Mouse (Mus musculus): ENCODE measurements around the gene Paqr9.
A peak's percentile ranks its signal among the peaks of the same experiment; 100 is the strongest.

Gene Paqr9

GRCm38 (mm10) chr9:95546679-95547078, 12.8 kb upstream of the Paqr9 start:
- DNase-seq: no peak

- no peak for DNase-seq
Observed at GRCm38 (mm10) chr9:95549626-95550411, 9.6 kb upstream of the Paqr9 start.

GRCm38 (mm10) chr9:95550856-95551774, 8.3 kb upstream of the Paqr9 start:
- DNase-seq: no peak

- peak; percentile 58 for DNase-seq
Observed at GRCm38 (mm10) chr9:95552175-95552705, 7.2 kb upstream of the Paqr9 start.

- no peak for DNase-seq
Observed at GRCm38 (mm10) chr9:95554231-95555221, 4.9 kb upstream of the Paqr9 start.

GRCm38 (mm10) chr9:95555233-95555740, 4.2 kb upstream of the Paqr9 start:
- DNase-seq: no peak

GRCm38 (mm10) chr9:95556067-95556512, 3.4 kb upstream of the Paqr9 start:
- DNase-seq: no peak

GRCm38 (mm10) chr9:95557722-95558121, 1.7 kb upstream of the Paqr9 start:
- no peak for DNase-seq

- DNase-seq: no peak
Observed at GRCm38 (mm10) chr9:95558726-95559058, 765 bp upstream of the Paqr9 start.

- peak; percentile 61 for DNase-seq
Observed at GRCm38 (mm10) chr9:95559936-95560735, 679 bp downstream of the Paqr9 start.

- DNase-seq: no peak
Observed at GRCm38 (mm10) chr9:95564047-95564446, 4.6 kb downstream of the Paqr9 start.

- no peak for DNase-seq
Observed at GRCm38 (mm10) chr9:95566394-95566793, 6.9 kb downstream of the Paqr9 start.

GRCm38 (mm10) chr9:95566931-95567330, 7.5 kb downstream of the Paqr9 start:
- no peak for DNase-seq

- no peak for DNase-seq
Observed at GRCm38 (mm10) chr9:95569249-95569648, 9.8 kb downstream of the Paqr9 start.

- no peak for DNase-seq
Observed at GRCm38 (mm10) chr9:95569966-95570365, 10.5 kb downstream of the Paqr9 start.

GRCm38 (mm10) chr9:95570604-95571003, 11.1 kb downstream of the Paqr9 start:
- no peak for DNase-seq

- no peak for DNase-seq
Observed at GRCm38 (mm10) chr9:95571494-95571893, 12.0 kb downstream of the Paqr9 start.

- no peak for DNase-seq
Observed at GRCm38 (mm10) chr9:95572558-95572957, 13.1 kb downstream of the Paqr9 start.

GRCm38 (mm10) chr9:95574116-95574515, 14.7 kb downstream of the Paqr9 start:
- DNase-seq: no peak

GRCm38 (mm10) chr9:95577502-95577901, 18.0 kb downstream of the Paqr9 start:
- DNase-seq: no peak

- DNase-seq: no peak
Observed at GRCm38 (mm10) chr9:95578366-95578895, 19.0 kb downstream of the Paqr9 start.
